Mouse (Mus musculus): Measurements from ENCODE around the gene Slc22a6. TPM values are rescaled to one million over a fixed set of nuclear protein-coding genes. Genes with fewer than 3 reads are reported as not detected.

Slc22a6 gene
- polyA plus RNA-seq (2015; fragmentation: Nextera tagmentation; extraction: Ambion mirVana): 0.05 and 0.13 TPM in 2 replicates

DNA sequence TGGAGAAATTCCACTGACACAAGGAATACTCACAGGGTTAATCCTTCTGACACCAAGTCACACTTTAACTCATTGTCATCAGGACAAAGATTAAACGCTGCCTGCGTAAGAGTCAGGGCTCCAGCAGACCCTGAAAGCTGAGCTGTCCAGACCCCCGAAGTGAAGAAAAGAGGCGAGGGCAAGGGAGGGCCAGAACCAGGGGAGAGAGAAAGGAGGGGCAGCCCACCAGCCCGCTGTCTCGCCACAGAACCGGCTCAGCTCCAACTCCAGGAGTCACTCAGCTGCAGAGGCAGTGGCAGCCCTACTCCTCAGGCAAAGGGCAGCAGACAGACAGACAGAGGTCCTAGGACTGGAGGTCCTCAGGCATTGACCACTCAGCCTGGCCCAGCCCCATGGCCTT is at the start of gene Slc22a6:
Slc22a6 (plus strand) TSS at position 136 of the 400 bp plus-strand sequence.
- Histone ChIP-seq H3K4me1 (no peaks in the 10 kb centered on the region), H3K4me2 (replicated peaks) (no peak within 1 kb of the TSS), H3K4me3 (replicated peaks) (no peak within 1 kb of the TSS), H3K9ac (no peak within 1 kb of the TSS), H3K27me3 (no peaks in the 10 kb centered on the region), H3K9me3 (replicated peaks) (no peaks in the 10 kb centered on the region), H3K36me3 (no peaks in the 10 kb centered on the region), H3K27ac (replicated peaks) (no peak within 1 kb of the TSS)
- no peak for ATAC-seq (ENCODE audit: insufficient number of reproducible peaks, low FRiP score, low TSS enrichment, low read depth)
- WGBS: 22% methylated on average over 7 of the region's 7 CpGs

DNA sequence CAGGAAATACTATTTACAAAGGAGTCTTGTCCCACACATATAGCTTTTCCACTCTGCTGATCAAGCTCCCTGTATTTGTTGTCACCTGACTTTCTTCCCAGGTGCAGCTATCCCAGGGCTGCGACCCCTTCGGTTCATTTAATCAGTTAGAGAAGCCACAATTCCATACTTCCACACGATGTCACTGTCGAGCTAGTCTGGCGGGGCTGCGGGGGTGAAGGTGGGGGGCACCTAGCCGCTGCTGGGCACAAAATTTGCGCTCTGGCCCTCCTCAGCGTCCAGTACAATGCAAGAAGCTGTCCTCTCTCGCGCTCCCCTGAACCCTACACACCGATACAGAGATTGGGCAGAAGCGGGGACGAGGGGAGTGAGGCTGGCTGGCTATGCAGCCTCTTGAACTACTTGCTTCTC is 48.4 kb upstream of the Slc22a6 start:
- Histone ChIP-seq H3K4me3 (replicated peaks) (peak overlapping the region; percentile 29), H3K4me1 (0 out of 2 replicates have a peak, but pooled peaks cover 6% of the 10 kb centered on the region), H3K27me3 (no peaks in the 10 kb centered on the region), H3K4me2 (replicated peaks) (peak overlapping the region; percentile 57), H3K9ac (no peak overlapping the region), H3K9me3 (replicated peaks) (no peaks in the 10 kb centered on the region), H3K36me3 (no peaks in the 10 kb centered on the region), H3K27ac (replicated peaks) (no peak overlapping the region)
- ATAC-seq (ENCODE audit: insufficient number of reproducible peaks, low FRiP score, low TSS enrichment, low read depth): no peak
- 4% methylated on average over 14 of the region's 14 CpGs for WGBS

DNA sequence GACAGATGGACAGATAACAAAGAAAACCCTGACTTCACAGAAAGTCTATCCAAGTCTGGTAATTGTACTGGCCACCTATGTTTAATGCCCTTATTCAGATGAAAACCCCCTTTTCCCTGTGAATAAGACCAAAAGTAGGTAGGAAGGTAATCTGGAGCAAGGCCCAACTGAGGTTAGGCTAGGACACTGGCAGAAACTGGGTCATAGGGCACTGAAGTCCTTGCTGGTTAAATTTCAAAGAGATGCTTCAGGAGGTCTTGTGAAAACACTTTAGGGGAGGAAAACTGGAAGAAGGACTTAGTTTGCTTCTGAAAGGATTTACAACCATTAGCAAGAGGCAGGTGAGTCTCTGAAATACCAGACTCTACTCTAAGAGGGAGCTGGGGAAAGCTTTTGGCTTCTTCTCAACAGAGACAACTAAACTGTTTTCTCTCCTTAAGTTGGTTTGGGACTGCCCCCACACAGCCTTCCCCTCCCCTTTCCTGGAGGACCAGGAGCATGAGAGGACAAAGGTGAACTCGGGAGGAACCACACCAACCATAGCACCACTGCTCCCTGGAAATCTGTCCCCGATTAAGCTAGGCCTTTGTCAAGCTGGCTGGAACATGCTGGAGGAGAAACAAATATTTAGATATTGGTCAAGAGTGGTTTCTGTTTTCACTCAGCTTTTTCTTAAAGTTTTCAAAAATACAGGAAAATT is 47.3 kb upstream of the Slc22a6 start:
- Histone ChIP-seq H3K36me3 (no peaks in the 10 kb centered on the region), H3K27ac (replicated peaks) (no peak overlapping the region), H3K9me3 (replicated peaks) (no peaks in the 10 kb centered on the region), H3K4me1 (0 out of 2 replicates have a peak, but pooled peaks cover 6% of the 10 kb centered on the region), H3K4me3 (replicated peaks) (no peak overlapping the region), H3K9ac (no peak overlapping the region), H3K4me2 (replicated peaks) (no peak overlapping the region), H3K27me3 (no peaks in the 10 kb centered on the region)
- 50% methylated on average over 2 of the region's 2 CpGs for WGBS
- ATAC-seq (ENCODE audit: insufficient number of reproducible peaks, low FRiP score, low TSS enrichment, low read depth): no peak

DNA sequence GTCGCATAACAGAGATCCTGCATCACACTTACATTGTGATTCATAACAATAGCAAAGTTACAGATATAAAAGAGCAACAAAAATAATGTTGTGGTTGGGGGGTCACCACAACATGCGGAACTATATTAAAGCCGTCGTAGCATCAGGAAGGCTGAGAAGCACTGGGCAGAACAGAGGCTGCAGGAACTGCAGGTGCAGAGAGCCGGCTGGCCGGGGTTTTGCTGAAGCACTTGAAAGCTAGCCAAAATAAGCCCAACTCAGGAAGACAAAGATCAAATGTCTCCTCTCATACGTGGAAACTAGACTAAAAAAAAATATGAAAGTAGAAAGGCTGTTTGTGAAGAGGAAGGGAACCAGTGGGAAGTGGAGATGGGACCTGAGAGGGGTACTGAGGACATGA is 46.1 kb upstream of the Slc22a6 start:
- Histone ChIP-seq H3K9me3 (replicated peaks) (no peaks in the 10 kb centered on the region), H3K9ac (no peak overlapping the region), H3K4me2 (replicated peaks) (no peak overlapping the region), H3K4me3 (replicated peaks) (no peak overlapping the region), H3K27ac (replicated peaks) (no peak overlapping the region), H3K4me1 (0 out of 2 replicates have a peak, but pooled peaks cover 6% of the 10 kb centered on the region), H3K36me3 (no peaks in the 10 kb centered on the region), H3K27me3 (no peaks in the 10 kb centered on the region)
- WGBS: 57% methylated on average over 7 of the region's 7 CpGs
- ATAC-seq (ENCODE audit: insufficient number of reproducible peaks, low FRiP score, low TSS enrichment, low read depth): no peak

DNA sequence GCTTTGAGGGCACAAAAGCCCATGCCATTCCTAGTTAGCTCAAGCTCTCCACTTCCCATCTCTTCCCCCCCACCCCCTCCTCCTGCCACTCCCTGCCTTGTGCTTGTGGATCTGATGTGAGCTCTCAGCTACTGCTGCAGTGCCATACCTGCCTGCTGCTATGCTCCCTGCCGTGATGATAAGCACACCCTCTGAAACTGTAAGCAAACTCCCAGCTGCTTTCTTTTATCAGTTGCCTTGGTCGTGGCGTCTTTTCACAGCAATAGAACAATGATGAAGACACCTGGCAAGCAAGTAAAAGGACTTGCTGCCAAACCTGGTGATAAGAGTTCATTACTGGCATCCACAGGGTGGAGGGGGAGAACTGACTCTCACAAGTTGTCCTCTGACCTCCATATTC is 45.4 kb upstream of the Slc22a6 start:
- Histone ChIP-seq H3K9ac (no peak overlapping the region), H3K4me2 (replicated peaks) (no peak overlapping the region), H3K4me1 (0 out of 2 replicates have a peak, but pooled peaks cover 6% of the 10 kb centered on the region), H3K27ac (replicated peaks) (no peak overlapping the region), H3K36me3 (no peaks in the 10 kb centered on the region), H3K27me3 (no peaks in the 10 kb centered on the region), H3K4me3 (replicated peaks) (no peak overlapping the region), H3K9me3 (replicated peaks) (no peaks in the 10 kb centered on the region)
- ATAC-seq (ENCODE audit: insufficient number of reproducible peaks, low FRiP score, low TSS enrichment, low read depth): no peak
- WGBS: 39% methylated on average over 3 of the region's 3 CpGs

DNA sequence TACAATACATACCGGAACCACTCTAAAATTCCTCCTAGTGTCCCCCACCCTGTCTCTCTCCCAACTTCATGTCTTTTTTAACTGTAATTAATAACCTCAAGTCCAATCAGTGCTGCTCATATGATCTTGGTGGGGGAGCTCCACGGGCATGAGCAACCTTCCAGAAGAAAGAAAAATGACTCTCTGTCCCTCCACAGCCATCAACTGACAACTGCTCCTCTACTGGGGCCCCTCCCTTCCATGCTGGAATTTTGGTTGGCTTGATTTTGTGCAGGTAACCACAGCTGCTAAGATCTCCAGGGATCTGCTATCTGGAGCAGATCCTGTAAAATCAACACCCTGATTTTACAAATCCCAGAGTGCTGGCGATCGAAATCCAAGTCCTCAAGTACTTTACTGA is 40.4 kb upstream of the Slc22a6 start:
- WGBS: 79% methylated on average over 4 of the region's 4 CpGs
- no peaks in the 10 kb centered on the region for H3K36me3 ChIP-seq
- no peaks in the 10 kb centered on the region for H3K27me3 ChIP-seq
- no peaks in the 10 kb centered on the region for H3K4me1 ChIP-seq
- H3K4me3 ChIP-seq (replicated peaks): no peak overlapping the region
- no peak overlapping the region for H3K27ac ChIP-seq (replicated peaks)
- H3K4me2 ChIP-seq (replicated peaks): no peak overlapping the region
- H3K9ac ChIP-seq: no peak overlapping the region
- no peak for ATAC-seq (ENCODE audit: insufficient number of reproducible peaks, low FRiP score, low TSS enrichment, low read depth)
- no peaks in the 10 kb centered on the region for H3K9me3 ChIP-seq (replicated peaks)

DNA sequence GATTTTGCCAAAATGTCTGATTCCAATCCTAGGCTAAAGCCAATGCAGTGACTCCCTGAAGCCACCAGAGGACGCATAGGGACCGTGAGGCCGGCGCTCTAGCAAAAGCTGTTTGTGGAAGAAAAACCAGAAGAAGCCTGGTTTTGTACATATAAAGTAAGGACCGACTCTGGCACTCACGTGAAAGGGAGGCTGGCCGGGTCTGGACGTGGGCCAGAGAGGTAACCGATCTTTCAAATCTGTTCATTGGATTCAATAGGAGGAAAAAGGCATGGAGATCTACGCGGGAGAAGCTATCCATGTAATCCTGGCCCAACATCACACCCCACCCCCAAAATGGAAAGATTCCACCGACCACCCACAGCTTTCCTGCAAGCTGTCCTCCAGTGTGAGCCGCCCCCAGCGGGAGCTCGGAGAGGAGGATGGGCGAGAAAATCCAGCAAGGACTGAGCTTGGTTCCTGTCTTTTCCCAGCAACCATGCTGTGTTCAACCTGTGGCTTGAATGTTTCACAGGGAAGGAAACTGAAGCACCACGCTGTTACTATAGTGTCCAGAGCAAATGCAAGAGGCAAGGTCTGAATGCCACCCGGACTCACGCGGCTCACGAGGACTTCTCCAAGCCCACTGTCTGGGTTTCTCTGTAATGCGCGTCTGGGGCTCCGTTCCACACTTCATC is 39.4 kb upstream of the Slc22a6 start:
- peak overlapping the region; percentile 39 for H3K4me3 ChIP-seq (replicated peaks)
- no peaks in the 10 kb centered on the region for H3K9me3 ChIP-seq (replicated peaks)
- H3K36me3 ChIP-seq: no peaks in the 10 kb centered on the region
- WGBS: 10% methylated on average over 24 of the region's 24 CpGs
- H3K27me3 ChIP-seq: no peaks in the 10 kb centered on the region
- H3K9ac ChIP-seq: peak overlapping the region; percentile 31; the same call in 1 of the 2 replicates
- H3K4me2 ChIP-seq (replicated peaks): peak overlapping the region; percentile 73
- H3K4me1 ChIP-seq: no peaks in the 10 kb centered on the region
- peak; percentile 72 for ATAC-seq (ENCODE audit: insufficient number of reproducible peaks, low FRiP score, low TSS enrichment, low read depth)
- no peak overlapping the region for H3K27ac ChIP-seq (replicated peaks)

DNA sequence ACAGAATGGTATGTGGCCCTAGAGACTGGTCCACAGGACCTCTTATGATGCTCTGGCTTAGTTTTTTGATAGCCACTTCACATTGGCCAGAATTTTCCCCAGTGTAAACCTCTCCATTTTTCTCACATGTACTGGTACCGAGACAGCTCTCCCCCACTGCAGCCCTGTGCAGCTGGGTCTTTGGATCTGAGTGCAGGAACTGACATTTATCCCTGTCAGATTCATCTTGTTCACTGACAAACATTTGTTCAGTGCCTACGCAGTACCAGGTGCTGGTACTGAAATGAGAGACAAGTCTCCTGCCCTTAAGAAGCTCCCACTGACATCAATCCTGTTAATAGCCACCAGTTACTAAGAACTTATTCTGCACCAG is 38.9 kb upstream of the Slc22a6 start:
- H3K4me3 ChIP-seq (replicated peaks): peak overlapping the region; percentile 39
- H3K9ac ChIP-seq: 0 out of 2 replicates have a peak overlapping the region, but pooled peaks have one; percentile 31
- ATAC-seq (ENCODE audit: insufficient number of reproducible peaks, low FRiP score, low TSS enrichment, low read depth): no peak
- no peak overlapping the region for H3K27ac ChIP-seq (replicated peaks)
- no peaks in the 10 kb centered on the region for H3K36me3 ChIP-seq
- peak overlapping the region; percentile 73 for H3K4me2 ChIP-seq (replicated peaks)
- no peaks in the 10 kb centered on the region for H3K27me3 ChIP-seq
- WGBS: 55% methylated on average over 2 of the region's 2 CpGs
- no peaks in the 10 kb centered on the region for H3K4me1 ChIP-seq
- no peaks in the 10 kb centered on the region for H3K9me3 ChIP-seq (replicated peaks)

DNA sequence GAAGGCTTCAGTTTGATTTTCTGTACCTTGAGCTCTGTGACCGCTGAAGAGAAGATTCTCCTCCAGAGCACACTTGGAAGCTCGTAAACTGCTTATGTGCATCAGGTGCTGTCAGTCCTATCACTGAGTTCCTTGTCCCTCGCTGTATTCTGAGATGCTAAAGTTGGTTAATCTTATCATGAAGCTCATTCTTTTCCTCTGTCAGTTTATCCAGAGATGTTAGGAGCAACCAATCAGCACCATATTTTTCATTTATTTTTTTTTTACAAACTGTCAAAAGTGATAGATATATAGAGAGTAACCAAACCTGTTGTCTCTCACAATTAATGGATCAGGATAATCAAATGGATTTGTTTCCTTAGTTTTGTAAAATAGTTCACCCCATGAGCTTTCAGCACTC is 32.5 kb upstream of the Slc22a6 start:
- H3K4me3 ChIP-seq (replicated peaks): no peak overlapping the region
- no peak for ATAC-seq (ENCODE audit: insufficient number of reproducible peaks, low FRiP score, low TSS enrichment, low read depth)
- H3K9ac ChIP-seq: no peak overlapping the region
- 84% methylated on average over 3 of the region's 3 CpGs for WGBS
- H3K27ac ChIP-seq (replicated peaks): no peak overlapping the region
- no peaks in the 10 kb centered on the region for H3K36me3 ChIP-seq
- no peaks in the 10 kb centered on the region for H3K9me3 ChIP-seq (replicated peaks)
- no peaks in the 10 kb centered on the region for H3K27me3 ChIP-seq
- H3K4me1 ChIP-seq: no peaks in the 10 kb centered on the region
- no peak overlapping the region for H3K4me2 ChIP-seq (replicated peaks)

DNA sequence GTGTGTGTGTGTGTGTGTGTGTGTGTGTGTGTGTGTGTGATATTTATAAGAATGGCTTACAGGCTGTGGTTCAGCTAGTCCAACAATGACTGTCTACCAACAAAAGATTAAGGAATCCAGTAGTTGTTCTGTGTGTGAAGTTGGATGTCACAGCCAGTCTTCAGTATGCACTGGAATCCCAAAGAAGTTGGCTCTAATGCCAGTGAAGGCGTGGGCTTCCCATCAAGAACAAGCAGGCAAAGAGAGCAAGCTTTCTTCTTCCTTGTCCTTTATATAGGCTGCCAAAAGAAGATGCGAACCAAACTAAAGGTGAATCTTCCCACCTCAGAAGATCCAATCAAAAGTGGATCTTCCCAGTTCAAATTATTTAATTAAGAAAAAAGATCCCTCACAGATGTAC is 31.9 kb upstream of the Slc22a6 start:
- no peaks in the 10 kb centered on the region for H3K36me3 ChIP-seq
- H3K27me3 ChIP-seq: no peaks in the 10 kb centered on the region
- H3K4me3 ChIP-seq (replicated peaks): no peak overlapping the region
- H3K9ac ChIP-seq: no peak overlapping the region
- WGBS: 71% methylated on average over 2 of the region's 2 CpGs
- no peaks in the 10 kb centered on the region for H3K4me1 ChIP-seq
- no peak overlapping the region for H3K27ac ChIP-seq (replicated peaks)
- H3K4me2 ChIP-seq (replicated peaks): no peak overlapping the region
- H3K9me3 ChIP-seq (replicated peaks): no peaks in the 10 kb centered on the region
- no peak for ATAC-seq (ENCODE audit: insufficient number of reproducible peaks, low FRiP score, low TSS enrichment, low read depth)

DNA sequence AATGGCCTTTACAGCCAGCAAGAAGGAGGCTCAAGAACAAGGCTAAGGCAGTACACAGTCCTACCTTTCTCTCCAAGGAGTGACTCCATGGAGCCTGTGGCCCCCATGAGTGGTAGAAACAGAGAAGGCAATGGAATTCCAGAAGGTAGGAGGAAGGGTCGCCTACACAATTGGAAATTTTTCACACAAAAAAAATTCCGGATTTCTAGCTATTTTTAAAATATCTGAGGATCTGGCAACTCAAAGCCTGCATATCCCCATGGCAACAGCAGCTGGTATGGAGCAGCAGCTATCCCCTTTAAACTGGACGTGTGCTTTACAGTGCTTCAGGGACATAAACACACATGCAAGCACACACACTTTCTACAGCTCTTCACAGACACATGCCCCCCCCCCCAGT is 31.5 kb upstream of the Slc22a6 start:
- no peak overlapping the region for H3K4me2 ChIP-seq (replicated peaks)
- H3K36me3 ChIP-seq: no peaks in the 10 kb centered on the region
- H3K27ac ChIP-seq (replicated peaks): no peak overlapping the region
- no peaks in the 10 kb centered on the region for H3K4me1 ChIP-seq
- no peak overlapping the region for H3K9ac ChIP-seq
- no peak for ATAC-seq (ENCODE audit: insufficient number of reproducible peaks, low FRiP score, low TSS enrichment, low read depth)
- no peak overlapping the region for H3K4me3 ChIP-seq (replicated peaks)
- no peaks in the 10 kb centered on the region for H3K27me3 ChIP-seq
- no peaks in the 10 kb centered on the region for H3K9me3 ChIP-seq (replicated peaks)
- 29% methylated on average over 3 of the region's 3 CpGs for WGBS
